Mouse (Mus musculus) forebrain, postnatal 0 days (tissue): ENCODE measurements at regions not wholly inside any gene's neighbourhood (a gene's known extent, or its start where the extent isn't known, plus 50 kb on each side); places are given as distances from the start of the nearest gene placed in this dataset.

ENCODE experiments used
- ATAC-seq: fragments of 200-750 bp; cut with Nextera tagmentation; 2 replicates; pipeline ENCODE4 v1.8.0; 2017; ENCODE audit warnings: mild to moderate bottlenecking, moderate library complexity
- DNase-seq: peaks from one replicate; pipeline ENCODE4 v3.0.0-alpha.2; 2015
- H3K27ac ChIP-seq: fragments of 300-500 bp; sonication (generic); 2 replicates; pipeline ENCODE4 v1.5.1; 2014; ENCODE audit warnings: low read depth, mild to moderate bottlenecking, antibody characterized with exemption, low read length, moderate library complexity, mixed read lengths
- H3K27me3 ChIP-seq: fragments of 300-500 bp; sonication (generic); 2 replicates; pipeline ENCODE4 v1.6.1; 2014; ENCODE audit warnings: mild to moderate bottlenecking, low read length, mixed read lengths; ENCODE audit not compliant: insufficient read depth
- H3K36me3 ChIP-seq: fragments of 300-500 bp; sonication (generic); 2 replicates; pipeline ENCODE4 v1.6.1; 2014; ENCODE audit warnings: mild to moderate bottlenecking, moderate library complexity; ENCODE audit not compliant: insufficient read depth
- H3K4me1 ChIP-seq: fragments of 300-500 bp; sonication (generic); 2 replicates; pipeline ENCODE4 v1.6.1; 2014; ENCODE audit warnings: antibody characterized with exemption; ENCODE audit not compliant: insufficient read depth
- H3K4me2 ChIP-seq: fragments of 300-500 bp; sonication (generic); 2 replicates; pipeline ENCODE4 v1.6.1; 2014; ENCODE audit warnings: low read depth, mild to moderate bottlenecking, moderate library complexity
- H3K4me3 ChIP-seq: fragments of 300-500 bp; sonication (generic); 2 replicates; pipeline ENCODE4 v1.5.1; 2014; ENCODE audit warnings: low read depth, low read length, mixed read lengths
- H3K9ac ChIP-seq: fragments of 300-500 bp; sonication (generic); 2 replicates; pipeline ENCODE4 v1.6.1; 2014; ENCODE audit warnings: mild to moderate bottlenecking
- H3K9me3 ChIP-seq: fragments of 300-500 bp; sonication (generic); 2 replicates; pipeline ENCODE4 v1.6.1; 2016; ENCODE audit warnings: low read length
- CTCF ChIP-seq: sonication (generic); IDR thresholded peaks from 2 replicates; pipeline ENCODE4 v1.5.1; 2016; ENCODE audit warnings: antibody characterized with exemption, control low read depth, low read depth
- whole genome bisulfite sequencing: fragments of 180-500 bp; shearing (Covaris S2); extraction: QIAGEN DNeasy Blood & Tissue Kit; methylation state at CpG from one replicate; pipeline ENCODE4 v1.1.7; 2014; 5-methylcytosine and 5-hydroxymethylcytosine counted together

- H3K9ac ChIP-seq, result no peak overlapping the region
- no peaks in the 10 kb centered on the region for H3K27me3 ChIP-seq
- H3K27ac ChIP-seq, result no peak overlapping the region
- 93% methylated on average over 5 of the region's 5 CpGs for WGBS
- no peaks in the 10 kb centered on the region for H3K36me3 ChIP-seq
- no peaks in the 10 kb centered on the region for H3K9me3 ChIP-seq
- no peak overlapping the region for H3K4me2 ChIP-seq
- H3K4me3 ChIP-seq, result no peak overlapping the region
- ATAC-seq (no peak), DNase-seq (no peak)
- no peak for TF ChIP-seq CTCF
- H3K4me1 ChIP-seq, result no peaks in the 10 kb centered on the region
Measured at GRCm38 (mm10) chr6:51683131-51683530, 159.4 kb downstream of the Snx10 start.

DNA sequence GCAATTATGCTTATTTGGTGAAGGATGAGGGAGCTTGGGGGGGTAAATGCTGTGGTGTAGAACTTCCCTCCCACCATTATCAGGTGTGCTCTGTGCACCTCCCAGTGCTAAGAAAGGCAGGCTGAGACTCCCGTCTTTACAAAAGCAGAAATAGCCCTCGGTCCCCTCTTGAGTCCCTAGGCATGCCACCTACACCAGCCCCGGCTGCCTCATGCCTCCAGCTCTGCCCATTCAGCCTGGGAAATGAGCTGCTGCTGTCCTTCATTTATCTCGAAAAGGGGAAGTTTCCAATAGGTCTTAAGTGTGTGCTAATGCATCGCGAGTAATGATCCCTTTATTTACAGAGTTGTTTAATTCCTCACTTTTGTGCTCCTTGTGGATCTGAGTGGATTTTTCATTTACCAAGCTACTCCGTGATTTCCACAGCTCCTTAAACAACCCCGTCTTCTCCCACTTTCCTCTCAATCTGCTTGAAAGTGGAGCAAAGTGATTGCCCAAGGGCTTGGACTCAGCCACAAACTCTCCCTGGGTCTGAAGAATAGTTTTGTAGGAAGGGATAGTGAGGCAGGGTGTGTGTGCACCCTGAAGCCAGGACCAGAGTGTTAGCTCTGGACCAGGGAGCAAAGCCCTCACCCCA is 162.1 kb downstream of the Snx10 start:
- Histone ChIP-seq H3K27ac (no peak overlapping the region), H3K4me2 (no peak overlapping the region), H3K9ac (no peak overlapping the region), H3K27me3 (no peaks in the 10 kb centered on the region), H3K4me1 (no peaks in the 10 kb centered on the region), H3K9me3 (no peaks in the 10 kb centered on the region), H3K36me3 (no peaks in the 10 kb centered on the region), H3K4me3 (no peak overlapping the region)
- TF ChIP-seq CTCF, result no peak
- 46% methylated on average over 8 of the region's 8 CpGs for WGBS
- DNase-seq (no peak), ATAC-seq (no peak)

GRCm38 (mm10) chr6:51690795-51691563 is 167.3 kb downstream of the Snx10 start:
- Histone ChIP-seq H3K27ac (no peak overlapping the region), H3K9me3 (no peaks in the 10 kb centered on the region), H3K4me1 (no peaks in the 10 kb centered on the region), H3K27me3 (no peaks in the 10 kb centered on the region), H3K4me3 (no peak overlapping the region), H3K9ac (no peak overlapping the region), H3K36me3 (no peaks in the 10 kb centered on the region), H3K4me2 (no peak overlapping the region)
- ATAC-seq, result no peak
- no peak for TF ChIP-seq CTCF
- 90% methylated on average over 13 of the region's 13 CpGs for WGBS
- no peak for DNase-seq

DNA sequence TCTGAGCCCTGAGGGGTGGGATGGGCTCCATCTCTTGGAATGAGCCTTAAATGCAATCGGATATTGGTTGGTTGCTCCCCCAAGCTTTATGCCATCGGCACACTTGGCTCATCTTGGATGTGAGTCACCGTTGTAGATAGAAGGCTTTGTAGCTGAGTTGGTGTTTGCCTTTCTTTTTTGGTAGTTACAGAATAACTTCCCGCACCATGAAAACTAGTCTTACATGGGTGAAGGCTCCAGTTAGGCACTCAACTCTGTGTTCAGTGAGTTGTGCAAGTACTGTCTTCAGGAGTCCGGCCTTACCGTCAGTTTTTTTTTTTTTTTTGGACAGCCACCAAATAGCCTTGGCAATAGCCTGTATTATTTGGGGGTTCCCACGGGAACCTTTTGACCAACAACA is 170.3 kb downstream of the Snx10 start:
- no peak overlapping the region for H3K4me3 ChIP-seq
- H3K27me3 ChIP-seq, result no peaks in the 10 kb centered on the region
- ATAC-seq (no peak), DNase-seq (no peak)
- no peak overlapping the region for H3K27ac ChIP-seq
- H3K9me3 ChIP-seq, result no peaks in the 10 kb centered on the region
- 51% methylated on average over 7 of the region's 7 CpGs for WGBS
- no peak for TF ChIP-seq CTCF
- H3K36me3 ChIP-seq, result no peaks in the 10 kb centered on the region
- no peak overlapping the region for H3K9ac ChIP-seq
- H3K4me1 ChIP-seq, result no peaks in the 10 kb centered on the region
- no peak overlapping the region for H3K4me2 ChIP-seq

DNA sequence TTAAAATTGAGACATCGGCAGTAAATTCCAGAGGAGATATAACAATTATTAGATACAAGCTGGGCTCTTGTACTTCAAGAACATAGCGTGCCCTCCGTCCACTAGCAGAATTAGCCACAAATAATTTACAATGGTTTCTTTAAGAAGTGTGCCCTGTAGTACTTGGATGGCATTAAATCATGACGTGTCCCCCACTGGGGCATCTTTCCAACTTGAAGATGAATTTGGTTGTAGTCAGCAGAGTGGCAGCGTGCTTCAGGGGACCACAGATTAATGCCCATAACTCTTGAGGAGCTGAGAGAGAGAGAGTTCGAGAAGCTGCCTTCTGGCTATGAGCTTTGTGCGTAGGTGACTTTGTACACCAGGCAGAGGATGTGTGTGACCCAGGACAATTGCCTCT is 172.7 kb downstream of the Snx10 start:
- Histone ChIP-seq H3K36me3 (no peaks in the 10 kb centered on the region), H3K27me3 (no peaks in the 10 kb centered on the region), H3K4me3 (no peak overlapping the region), H3K27ac (no peak overlapping the region), H3K4me1 (no peaks in the 10 kb centered on the region), H3K4me2 (no peak overlapping the region), H3K9me3 (no peaks in the 10 kb centered on the region), H3K9ac (no peak overlapping the region)
- no peak for TF ChIP-seq CTCF
- WGBS, result 62% methylated on average over 7 of the region's 7 CpGs
- ATAC-seq (no peak), DNase-seq (no peak)

DNA sequence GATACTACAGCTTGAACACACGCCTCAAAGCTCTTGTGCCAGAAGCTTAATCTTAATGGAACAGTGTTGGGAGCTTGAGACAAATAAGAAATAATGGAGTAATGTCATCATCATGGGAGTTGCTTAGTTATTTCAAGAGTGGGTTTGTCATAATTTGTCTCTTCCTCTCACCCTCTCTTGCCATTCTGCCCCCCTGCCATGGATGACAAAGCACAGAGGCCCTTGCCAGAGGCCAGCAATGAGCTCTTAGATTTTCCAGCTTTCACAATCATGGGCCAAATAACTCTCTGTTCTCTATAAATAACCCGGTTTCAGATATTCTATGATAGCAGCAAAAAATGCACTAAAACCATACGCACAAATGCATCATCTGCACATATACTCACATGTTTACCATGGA is 174.1 kb downstream of the Snx10 start:
- H3K27me3 ChIP-seq, result no peaks in the 10 kb centered on the region
- no peaks in the 10 kb centered on the region for H3K36me3 ChIP-seq
- DNase-seq (no peak), ATAC-seq (no peak)
- H3K4me3 ChIP-seq, result no peak overlapping the region
- H3K4me2 ChIP-seq, result no peak overlapping the region
- H3K9ac ChIP-seq, result no peak overlapping the region
- WGBS, result 93% methylated on average over 3 of the region's 3 CpGs
- H3K4me1 ChIP-seq, result 0 out of 2 replicates have a peak, but pooled peaks cover 4% of the 10 kb centered on the region
- H3K27ac ChIP-seq, result no peak overlapping the region
- no peaks in the 10 kb centered on the region for H3K9me3 ChIP-seq
- TF ChIP-seq CTCF, result no peak

DNA sequence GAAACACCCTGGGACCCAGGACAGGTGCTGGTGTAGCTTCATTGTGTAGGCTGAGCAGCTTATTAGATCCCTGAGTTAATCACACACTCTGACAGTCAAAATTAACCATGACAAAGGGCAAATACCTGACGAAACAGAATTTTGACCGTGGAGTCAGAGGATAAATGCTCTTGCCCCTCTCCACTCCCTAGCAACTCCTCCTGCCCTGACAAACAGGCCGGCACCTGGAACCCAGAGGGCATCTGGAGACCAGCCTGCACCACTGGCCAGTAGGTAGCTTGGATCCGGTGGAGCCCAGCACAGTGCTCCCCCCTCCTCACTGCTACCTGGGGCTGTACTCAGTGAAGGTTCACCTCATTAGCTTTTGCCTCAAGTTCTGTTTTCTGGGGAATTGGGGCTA is 174.5 kb downstream of the Snx10 start:
- H3K9ac ChIP-seq, result no peak overlapping the region
- no peaks in the 10 kb centered on the region for H3K27me3 ChIP-seq
- TF ChIP-seq CTCF, result no peak
- H3K27ac ChIP-seq, result no peak overlapping the region
- no peaks in the 10 kb centered on the region for H3K9me3 ChIP-seq
- H3K4me3 ChIP-seq, result no peak overlapping the region
- H3K36me3 ChIP-seq, result no peaks in the 10 kb centered on the region
- no peak for ATAC-seq
- no peak for DNase-seq
- WGBS, result 81% methylated on average over 4 of the region's 4 CpGs
- H3K4me2 ChIP-seq, result no peak overlapping the region
- H3K4me1 ChIP-seq, result 0 out of 2 replicates have a peak, but pooled peaks cover 4% of the 10 kb centered on the region
